Mouse (Mus musculus): ENCODE measurements at regions not wholly inside any gene's neighbourhood (a gene's known extent, or its start where the extent isn't known, plus 50 kb on each side); places are given as distances from the start of the nearest gene placed in this dataset.

GRCm38 (mm10) chr3:155247124-155247523, 153.9 kb downstream of the Lrriq3 start:
- TF ChIP-seq POLR2A (IDR thresholded peaks at IDR 0.05; ENCODE audit: borderline replicate concordance, extremely low read depth, insufficient read depth, insufficient read length, poor library complexity, severe bottlenecking) = no peak
- TF ChIP-seq CTCF (IDR thresholded peaks at IDR 0.05; ENCODE audit: borderline replicate concordance, extremely low read depth, insufficient read depth, insufficient read length) = no peak

Measured in brain, embryonic 14.5 days (tissue).